Comparison of ENCODE assay signal across 11 mouse cellular contexts in genomic region chr3:102010681-102011317, GRCm38 (mm10). TPM values are rescaled to one million over a fixed set of nuclear protein-coding genes. Genes with fewer than 3 reads are reported as not detected.
DNase-seq lines count a peak whose midpoint lies in the region; ATAC-seq and TF ChIP-seq lines count a peak whose summit lies in the region.
"Had no signal": no experiment of that assay in that cellular context is flagged by ENCODE, and none has a peak within 500 bp of the region (broad histone marks: within the 10 kb centered on the region; RNA-seq: fewer than 3 reads in every experiment).

No protein-coding gene starts in this region.

- intact Hi-C loops in gastrocnemius, postnatal 14 days (cut with DNase I; ENCODE audit: low total_unique reads) = no loop called here
- intact Hi-C loops in gastrocnemius, adult 2 months (cut with DNase I) = no loop called here

- peak overlapping the region; percentile 49 for H3K4me3 ChIP-seq in layer of hippocampus, adult 2 months
- peak overlapping the region; percentile 39 for H3K4me3 ChIP-seq in forebrain, embryonic 11.5 days (ENCODE audit: low read depth, low read length)
- peak overlapping the region; percentile 57 for H3K4me3 ChIP-seq in hindbrain, embryonic 16.5 days (ENCODE audit: low read length)
- peak overlapping the region; percentile 67 for H3K4me3 ChIP-seq in neural tube, embryonic 12.5 days
- no peak overlapping the region; the same call in 1 of the 2 replicates for H3K4me3 ChIP-seq in gastrocnemius, adult 2 months
- H3K4me3 ChIP-seq: myocyte had no signal

- no peaks in the 10 kb centered on the region for H3K36me3 ChIP-seq in forebrain, embryonic 11.5 days (ENCODE audit: control insufficient read depth, insufficient read depth, low read length)
- no peaks in the 10 kb centered on the region for H3K36me3 ChIP-seq in hindbrain, embryonic 16.5 days (ENCODE audit: control insufficient read depth, insufficient read depth, low read length)
- H3K36me3 ChIP-seq in neural tube, embryonic 12.5 days = no peaks in the 10 kb centered on the region

- H3K9me3 ChIP-seq in forebrain, embryonic 11.5 days (ENCODE audit: control insufficient read depth, low read length) = no peaks in the 10 kb centered on the region
- H3K9me3 ChIP-seq in hindbrain, embryonic 16.5 days (ENCODE audit: control insufficient read depth, low read length) = no peaks in the 10 kb centered on the region
- H3K9me3 ChIP-seq in neural tube, embryonic 12.5 days = no peaks in the 10 kb centered on the region

- H3K27me3 ChIP-seq in forebrain, embryonic 11.5 days (ENCODE audit: control insufficient read depth, insufficient read depth, low read length) = peaks cover 41% of the 10 kb centered on the region
- 0 out of 2 replicates have a peak, but pooled peaks cover 2% of the 10 kb centered on the region for H3K27me3 ChIP-seq in hindbrain, embryonic 16.5 days (replicated peaks; ENCODE audit: control insufficient read depth, insufficient read depth, low read length)
- peaks cover 5% of the 10 kb centered on the region; the same call in 1 of the 2 replicates for H3K27me3 ChIP-seq in neural tube, embryonic 12.5 days (replicated peaks)

- H3K27ac ChIP-seq in layer of hippocampus, adult 2 months = no peak overlapping the region
- H3K27ac ChIP-seq in forebrain, embryonic 11.5 days (ENCODE audit: low read depth, low read length) = peak overlapping the region; percentile 75
- peak overlapping the region; percentile 95 for H3K27ac ChIP-seq in hindbrain, embryonic 16.5 days (ENCODE audit: low read depth, low read length)
- H3K27ac ChIP-seq in neural tube, embryonic 12.5 days = peak overlapping the region; percentile 97
- no peak overlapping the region for H3K27ac ChIP-seq in gastrocnemius, adult 2 months

- no peak for ATAC-seq in forebrain, embryonic 11.5 days (replicated peaks; ENCODE audit: low FRiP score)
- no peak for ATAC-seq in hindbrain, embryonic 16.5 days
- ATAC-seq in neural tube, embryonic 12.5 days (ENCODE audit: low FRiP score, low read depth) = no peak

- WGBS in forebrain, embryonic 11.5 days = 2% methylated on average over 24 of the region's 24 CpGs
- WGBS in hindbrain, embryonic 16.5 days = 2% methylated on average over 24 of the region's 24 CpGs
- WGBS in neural tube, embryonic 12.5 days = 2% methylated on average over 24 of the region's 24 CpGs

- H3K4me1 ChIP-seq in forebrain, embryonic 11.5 days (replicated peaks; ENCODE audit: control insufficient read depth, insufficient read depth, low read length) = peaks cover 10% of the 10 kb centered on the region; the same call in 1 of the 2 replicates
- H3K4me1 ChIP-seq in hindbrain, embryonic 16.5 days (ENCODE audit: control insufficient read depth, insufficient read depth, low read depth, low read length) = peaks cover 14% of the 10 kb centered on the region
- H3K4me1 ChIP-seq in neural tube, embryonic 12.5 days = 0 out of 2 replicates have a peak, but pooled peaks cover 6% of the 10 kb centered on the region

- no peak overlapping the region for H3K4me2 ChIP-seq in forebrain, embryonic 11.5 days (ENCODE audit: low read depth, low read length, severe bottlenecking)
- H3K4me2 ChIP-seq in hindbrain, embryonic 16.5 days (ENCODE audit: low read length) = peak overlapping the region; percentile 77
- H3K4me2 ChIP-seq in neural tube, embryonic 12.5 days (replicated peaks) = peak overlapping the region; percentile 66

- DNase-seq in layer of hippocampus, adult 2 months (ENCODE audit: low spot score in 2 of 2) = no peak
- no peak for DNase-seq in layer of hippocampus, postnatal 14 days (ENCODE audit: low spot score in 2 of 2)
- no peak for DNase-seq in forebrain, embryonic 11.5 days (ENCODE audit: low spot score)
- no peak for DNase-seq in right cerebral cortex, postnatal 14 days
- no peak for DNase-seq in gastrocnemius, postnatal 14 days
- no peak for DNase-seq in gastrocnemius, adult 2 months

- H3K9ac ChIP-seq in forebrain, embryonic 11.5 days (ENCODE audit: low read length) = peak overlapping the region; percentile 66
- H3K9ac ChIP-seq in hindbrain, embryonic 16.5 days (ENCODE audit: low read depth, low read length) = peak overlapping the region; percentile 82
- peak overlapping the region; percentile 91 for H3K9ac ChIP-seq in neural tube, embryonic 12.5 days

- TF ChIP-seq CTCF in layer of hippocampus, adult 2 months (conservative IDR thresholded peaks at IDR 0.05) = no peak; the same call in 1 of the 2 replicates
- TF ChIP-seq CTCF in gastrocnemius, adult 2 months (IDR thresholded peaks at IDR 0.05) = no peak

RNA-seq across cellular contexts. Expression of gene Nhlh2, which starts 0.9 kb away (rescaled TPM):
- 1 to 10 TPM; 1.3 to 1.8 TPM for total RNA-seq in layer of hippocampus, adult 2 months (2021)
- total RNA-seq in layer of hippocampus, postnatal 14 days (2021) = 1 to 10 TPM; 3.2 to 4.0 TPM
- 41.4 and 44.9 TPM in 2 replicates for polyA plus RNA-seq in forebrain, embryonic 11.5 days (2014; fragmentation: Nextera tagmentation; extraction: Ambion mirVana)
- 25.6 and 32.3 TPM in 2 replicates for polyA plus RNA-seq in hindbrain, embryonic 16.5 days (2015; fragmentation: Nextera tagmentation; extraction: Ambion mirVana)
- 119 and 140 TPM in 2 replicates for polyA plus RNA-seq in neural tube, embryonic 12.5 days (2016; fragmentation: Nextera tagmentation; extraction: Ambion mirVana)
- not detected for total RNA-seq in gastrocnemius, postnatal 14 days (2021)
- total RNA-seq in gastrocnemius, adult 2 months (2021) = not detected
- total RNA-seq: hematopoietic stem cell, adult 5-6 weeks; liver, adult 2 months had no signal
- polyA plus RNA-seq: liver, adult 2 months had no signal

Comparison
In these comparisons a context has a peak if more than half of its experiments do, and no peak if none do; other contexts are left out.
1. H3K27ac ChIP-seq: peak in forebrain, embryonic 11.5 days (single experiment), hindbrain, embryonic 16.5 days (single experiment) and neural tube, embryonic 12.5 days (single experiment); none in layer of hippocampus, adult 2 months (single experiment) and gastrocnemius, adult 2 months (single experiment).
2. Peak in every context shown above with its lines, with median percentiles within 50 percentile points of each other: H3K9ac ChIP-seq.